Mouse (Mus musculus): ENCODE measurements around the gene Slc39a10. TPM values are rescaled to one million over a fixed set of nuclear protein-coding genes. Genes with fewer than 3 reads are reported as not detected.

Slc39a10 gene
- polyA plus RNA-seq, 1 experiment from 2014 or later, result 56.5 TPM

GRCm38 (mm10) chr1:46858579-46858978, 34.1 kb downstream of the Slc39a10 start:
- Histone ChIP-seq H3K4me3 (no peak overlapping the region), H3K36me3 (ENCODE audit: poor library complexity, severe bottlenecking) (no peaks in the 10 kb centered on the region), H3K4me2 (no peak overlapping the region), H3K27ac (no peak overlapping the region), H3K9me3 (replicated peaks) (no peaks in the 10 kb centered on the region), H3K4me1 (peaks cover 9% of the 10 kb centered on the region), H3K27me3 (no peaks in the 10 kb centered on the region), H3K9ac (no peak overlapping the region)
- ATAC-seq, result no peak
- WGBS, result 73% methylated on average over 5 of the region's 5 CpGs

GRCm38 (mm10) chr1:46856498-46856897, 36.2 kb downstream of the Slc39a10 start:
- Histone ChIP-seq H3K27ac (no peak overlapping the region), H3K4me1 (peaks cover 17% of the 10 kb centered on the region), H3K36me3 (ENCODE audit: poor library complexity, severe bottlenecking) (no peaks in the 10 kb centered on the region), H3K4me3 (no peak overlapping the region), H3K9me3 (replicated peaks) (no peaks in the 10 kb centered on the region), H3K4me2 (no peak overlapping the region), H3K9ac (no peak overlapping the region), H3K27me3 (no peaks in the 10 kb centered on the region)
- no peak for ATAC-seq
- WGBS, result 67% methylated on average over 4 of the region's 4 CpGs

- 18% methylated on average over 18 of the region's 18 CpGs for WGBS
- H3K9ac ChIP-seq, result peak overlapping the region; percentile 99
- no peaks in the 10 kb centered on the region for H3K9me3 ChIP-seq (replicated peaks)
- peak overlapping the region; percentile 58 for H3K4me2 ChIP-seq
- ATAC-seq, result peak; percentile 2; the same call in 1 of the 2 replicates
- peaks cover 34% of the 10 kb centered on the region for H3K4me1 ChIP-seq
- H3K4me3 ChIP-seq, result peak overlapping the region; percentile 88
- H3K27me3 ChIP-seq, result no peaks in the 10 kb centered on the region
- H3K27ac ChIP-seq, result peak overlapping the region; percentile 99
- no peaks in the 10 kb centered on the region for H3K36me3 ChIP-seq (ENCODE audit: poor library complexity, severe bottlenecking)
These were observed 38.4 kb downstream of the Slc39a10 start for GRCm38 (mm10) chr1:46854036-46854900.

GRCm38 (mm10) chr1:46853317-46854035, 39.2 kb downstream of the Slc39a10 start:
- H3K9me3 ChIP-seq (replicated peaks), result no peaks in the 10 kb centered on the region
- H3K9ac ChIP-seq, result peak overlapping the region; percentile 99
- H3K4me3 ChIP-seq, result peak overlapping the region; percentile 88
- under 1% methylated on average over 84 of the region's 86 CpGs for WGBS
- no peaks in the 10 kb centered on the region for H3K27me3 ChIP-seq
- peak overlapping the region; percentile 99 for H3K27ac ChIP-seq
- peaks cover 34% of the 10 kb centered on the region for H3K4me1 ChIP-seq
- peak overlapping the region; percentile 75 for H3K4me2 ChIP-seq
- H3K36me3 ChIP-seq (ENCODE audit: poor library complexity, severe bottlenecking), result no peaks in the 10 kb centered on the region
- ATAC-seq, result peak; percentile 96

- H3K36me3 ChIP-seq (ENCODE audit: poor library complexity, severe bottlenecking), result no peaks in the 10 kb centered on the region
- no peaks in the 10 kb centered on the region for H3K27me3 ChIP-seq
- H3K4me2 ChIP-seq, result peak overlapping the region; percentile 75
- peaks cover 34% of the 10 kb centered on the region for H3K4me1 ChIP-seq
- peak overlapping the region; percentile 88 for H3K4me3 ChIP-seq
- no peaks in the 10 kb centered on the region for H3K9me3 ChIP-seq (replicated peaks)
- WGBS, result under 1% methylated on average over 67 of the region's 75 CpGs
- peak overlapping the region; percentile 99 for H3K9ac ChIP-seq
- H3K27ac ChIP-seq, result peak overlapping the region; percentile 99
- ATAC-seq, result peak; percentile 37
These were observed 39.9 kb downstream of the Slc39a10 start for GRCm38 (mm10) chr1:46852600-46853272.

- no peak for ATAC-seq
- H3K27ac ChIP-seq, result peak overlapping the region; percentile 99; the same call in 1 of the 2 replicates
- H3K9me3 ChIP-seq (replicated peaks), result no peaks in the 10 kb centered on the region
- peak overlapping the region; percentile 75 for H3K4me2 ChIP-seq
- H3K27me3 ChIP-seq, result no peaks in the 10 kb centered on the region
- H3K36me3 ChIP-seq (ENCODE audit: poor library complexity, severe bottlenecking), result no peaks in the 10 kb centered on the region
- WGBS, result under 1% methylated on average over 4 of the region's 4 CpGs
- peak overlapping the region; percentile 88 for H3K4me3 ChIP-seq
- peaks cover 34% of the 10 kb centered on the region for H3K4me1 ChIP-seq
- peak overlapping the region; percentile 99 for H3K9ac ChIP-seq
These were observed 40.4 kb downstream of the Slc39a10 start for GRCm38 (mm10) chr1:46852216-46852599.

- WGBS, result 60% methylated on average over 4 of the region's 4 CpGs
- peak overlapping the region; percentile 48 for H3K9ac ChIP-seq
These were observed 41.1 kb downstream of the Slc39a10 start for GRCm38 (mm10) chr1:46851586-46851985.

GRCm38 (mm10) chr1:46849758-46850157, 42.9 kb downstream of the Slc39a10 start:
- no peak overlapping the region for H3K27ac ChIP-seq
- no peak overlapping the region for H3K4me2 ChIP-seq
- H3K36me3 ChIP-seq (ENCODE audit: poor library complexity, severe bottlenecking), result no peaks in the 10 kb centered on the region
- WGBS, result 73% methylated on average over 1 of the region's 1 CpGs
- no peaks in the 10 kb centered on the region for H3K27me3 ChIP-seq
- peaks cover 41% of the 10 kb centered on the region for H3K4me1 ChIP-seq
- no peak for ATAC-seq
- H3K4me3 ChIP-seq, result no peak overlapping the region
- no peaks in the 10 kb centered on the region for H3K9me3 ChIP-seq (replicated peaks)
- no peak overlapping the region for H3K9ac ChIP-seq

More at GRCm38 (mm10) chr1:46851586-46851985, 41.1 kb downstream of the Slc39a10 start:
- no peaks in the 10 kb centered on the region for H3K9me3 ChIP-seq (replicated peaks)
- H3K4me1 ChIP-seq, result peaks cover 34% of the 10 kb centered on the region
- no peak overlapping the region for H3K27ac ChIP-seq
- peak overlapping the region; percentile 88 for H3K4me3 ChIP-seq
- ATAC-seq, result no peak
- H3K4me2 ChIP-seq, result peak overlapping the region; percentile 75
- H3K36me3 ChIP-seq (ENCODE audit: poor library complexity, severe bottlenecking), result no peaks in the 10 kb centered on the region
- no peaks in the 10 kb centered on the region for H3K27me3 ChIP-seq

GRCm38 (mm10) chr1:46845221-46845620, 47.4 kb downstream of the Slc39a10 start:
- Histone ChIP-seq H3K27me3 (no peaks in the 10 kb centered on the region), H3K36me3 (ENCODE audit: poor library complexity, severe bottlenecking) (no peaks in the 10 kb centered on the region), H3K4me2 (no peak overlapping the region), H3K4me3 (no peak overlapping the region), H3K9me3 (replicated peaks) (no peaks in the 10 kb centered on the region), H3K9ac (no peak overlapping the region), H3K27ac (no peak overlapping the region), H3K4me1 (peaks cover 11% of the 10 kb centered on the region)
- ATAC-seq, result no peak
- 22% methylated on average over 5 of the region's 5 CpGs for WGBS

- H3K4me2 ChIP-seq, result no peak overlapping the region
- ATAC-seq, result no peak
- H3K9me3 ChIP-seq (replicated peaks), result no peaks in the 10 kb centered on the region
- no peak overlapping the region for H3K4me3 ChIP-seq
- H3K36me3 ChIP-seq (ENCODE audit: poor library complexity, severe bottlenecking), result no peaks in the 10 kb centered on the region
- 76% methylated on average over 2 of the region's 2 CpGs for WGBS
- no peak overlapping the region for H3K9ac ChIP-seq
- H3K4me1 ChIP-seq, result peaks cover 7% of the 10 kb centered on the region
- no peak overlapping the region for H3K27ac ChIP-seq
- no peaks in the 10 kb centered on the region for H3K27me3 ChIP-seq
These were observed 48.4 kb downstream of the Slc39a10 start for GRCm38 (mm10) chr1:46844281-46844680.

- 0 out of 2 replicates have a peak, but pooled peaks cover 3% of the 10 kb centered on the region for H3K27me3 ChIP-seq
- 57% methylated on average over 4 of the region's 4 CpGs for WGBS
- H3K4me3 ChIP-seq, result no peak overlapping the region
- no peak for ATAC-seq
- H3K9ac ChIP-seq, result no peak overlapping the region
- H3K27ac ChIP-seq, result no peak overlapping the region
- H3K9me3 ChIP-seq (replicated peaks), result no peaks in the 10 kb centered on the region
- peaks cover 7% of the 10 kb centered on the region for H3K4me1 ChIP-seq
- no peak overlapping the region for H3K4me2 ChIP-seq
- H3K36me3 ChIP-seq (ENCODE audit: poor library complexity, severe bottlenecking), result no peaks in the 10 kb centered on the region
These were observed 49.2 kb downstream of the Slc39a10 start for GRCm38 (mm10) chr1:46843406-46843805.

GRCm38 (mm10) chr1:46831927-46832326, 60.7 kb downstream of the Slc39a10 start:
- 95% methylated on average over 5 of the region's 5 CpGs for WGBS
- Histone ChIP-seq H3K27ac (no peak overlapping the region), H3K27me3 (peaks cover 40% of the 10 kb centered on the region), H3K36me3 (ENCODE audit: poor library complexity, severe bottlenecking) (peaks cover 17% of the 10 kb centered on the region), H3K4me1 (peaks cover 9% of the 10 kb centered on the region; the same call in 1 of the 2 replicates), H3K4me2 (no peak overlapping the region), H3K4me3 (no peak overlapping the region), H3K9ac (no peak overlapping the region), H3K9me3 (replicated peaks) (no peaks in the 10 kb centered on the region)
- ATAC-seq, result no peak

Measured in forebrain, embryonic 13.5 days (tissue).